Mouse (Mus musculus): Measurements from ENCODE around the gene Kif12.

DNA sequence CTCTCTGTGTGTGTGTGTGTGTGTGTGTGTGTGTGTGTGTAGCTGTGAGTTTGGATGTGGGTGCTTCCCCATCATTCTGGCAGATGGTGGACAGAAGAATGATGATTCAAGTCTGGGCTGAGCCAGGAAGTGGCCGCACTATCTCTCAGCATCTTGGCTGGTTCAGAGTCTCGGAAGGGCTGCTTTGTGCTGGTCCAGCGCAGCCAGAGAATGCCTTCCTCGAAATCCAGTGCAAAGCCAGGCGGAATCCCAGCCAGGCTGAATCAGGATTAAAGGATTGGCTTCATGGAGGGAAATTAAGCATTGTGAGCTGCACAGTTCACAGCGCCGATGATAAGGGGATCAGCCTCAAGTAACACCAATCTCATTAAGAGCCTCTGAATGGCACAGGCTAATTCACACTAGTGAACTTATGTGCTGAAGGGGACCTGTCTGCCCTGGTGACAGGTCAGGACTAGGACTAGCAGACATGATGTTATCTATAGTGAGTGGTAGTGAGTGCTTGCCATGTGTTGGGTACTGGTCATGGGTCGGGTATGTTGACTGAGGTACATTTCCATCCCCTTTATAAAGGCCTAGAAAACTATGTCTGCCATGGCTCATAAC lies 47.0 kb downstream of the Kif12 start:
- TF ChIP-seq CTCF (IDR thresholded peaks at IDR 0.05; ENCODE audit: control insufficient read depth, insufficient read depth, low read length) (no peak), POLR2A (IDR thresholded peaks at IDR 0.05; ENCODE audit: borderline replicate concordance, control insufficient read depth, low read depth, low read length) (no peak)
